Mouse (Mus musculus): Measurements from ENCODE around the gene Tmod2. TPM values are rescaled to one million over a fixed set of nuclear protein-coding genes. Genes with fewer than 3 reads are reported as not detected.
A peak's percentile ranks its signal among the peaks of the same experiment; 100 is the strongest.

The Tmod2 gene
- polyA plus RNA-seq, 1 experiment from 2014 or later, result 34.3 TPM

GRCm38 (mm10) chr9:75560353-75560752, 50.8 kb downstream of the Tmod2 start:
- Histone ChIP-seq H3K4me1 (peaks cover 20% of the 10 kb centered on the region), H3K27ac (replicated peaks) (no peak overlapping the region), H3K4me3 (no peak overlapping the region), H3K9me3 (no peaks in the 10 kb centered on the region), H3K36me3 (replicated peaks) (no peaks in the 10 kb centered on the region), H3K27me3 (replicated peaks; ENCODE audit: low read depth, poor library complexity, severe bottlenecking) (no peaks in the 10 kb centered on the region)
- no peak for DNase-seq (ENCODE audit: low spot score)

DNA sequence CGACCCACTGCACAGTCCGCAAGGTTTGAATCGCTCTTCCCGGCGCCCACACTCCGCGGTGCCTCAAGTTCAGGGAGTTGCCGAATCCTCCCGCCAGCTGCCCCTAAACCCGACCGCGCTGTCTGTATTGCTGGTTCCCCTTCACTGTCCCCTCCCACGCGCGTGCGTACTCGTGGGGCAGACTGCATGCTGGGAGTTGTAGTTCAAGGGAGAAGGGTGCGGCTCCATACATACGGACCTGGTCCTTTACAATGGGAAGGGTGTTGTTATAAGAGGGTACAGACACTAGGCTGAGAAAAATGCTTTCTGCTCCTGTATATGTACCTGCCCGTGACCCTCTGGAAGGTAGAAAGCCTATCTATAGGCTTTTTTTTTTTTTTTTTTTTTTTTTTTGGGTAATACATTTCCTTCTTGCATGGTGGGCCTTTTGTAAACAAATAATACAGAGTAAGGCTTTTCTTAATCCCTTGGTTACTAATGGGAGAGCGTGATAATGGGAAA, 51.6 kb downstream of the Tmod2 start, which contains the start of gene Tmod3:
TSS of gene Tmod3 (minus strand) at position 146 of the 501 bp plus-strand sequence.
- no peaks in the 10 kb centered on the region for H3K27me3 ChIP-seq (replicated peaks; ENCODE audit: low read depth, poor library complexity, severe bottlenecking)
- no peaks in the 10 kb centered on the region for H3K36me3 ChIP-seq (replicated peaks)
- 3% methylated on average over 21 of the region's 21 CpGs for WGBS
- H3K27ac ChIP-seq (replicated peaks), result peak within 1 kb of the TSS; percentile 87
- H3K4me3 ChIP-seq, result peak within 1 kb of the TSS; percentile 94
- no peaks in the 10 kb centered on the region for H3K9me3 ChIP-seq
- peak; percentile 94 for DNase-seq (ENCODE audit: low spot score)
- H3K4me1 ChIP-seq, result peaks cover 20% of the 10 kb centered on the region

GRCm38 (mm10) chr9:75558812-75559511, 52.2 kb downstream of the Tmod2 start:
- H3K4me1 ChIP-seq, result peaks cover 21% of the 10 kb centered on the region
- no peaks in the 10 kb centered on the region for H3K36me3 ChIP-seq (replicated peaks)
- peak overlapping the region; percentile 87 for H3K27ac ChIP-seq (replicated peaks)
- no peaks in the 10 kb centered on the region for H3K27me3 ChIP-seq (replicated peaks; ENCODE audit: low read depth, poor library complexity, severe bottlenecking)
- DNase-seq (ENCODE audit: low spot score), result no peak
- H3K9me3 ChIP-seq, result no peaks in the 10 kb centered on the region
- WGBS, result under 1% methylated on average over 47 of the region's 47 CpGs
- peak overlapping the region; percentile 94 for H3K4me3 ChIP-seq

- no peaks in the 10 kb centered on the region for H3K27me3 ChIP-seq (replicated peaks; ENCODE audit: low read depth, poor library complexity, severe bottlenecking)
- peaks cover 27% of the 10 kb centered on the region for H3K4me1 ChIP-seq
- no peak for DNase-seq (ENCODE audit: low spot score)
- H3K4me3 ChIP-seq, result peak overlapping the region; percentile 94
- no peaks in the 10 kb centered on the region for H3K9me3 ChIP-seq
- 24% methylated on average over 3 of the region's 3 CpGs for WGBS
- no peaks in the 10 kb centered on the region for H3K36me3 ChIP-seq (replicated peaks)
- H3K27ac ChIP-seq (replicated peaks), result peak overlapping the region; percentile 87; the same call in 1 of the 2 replicates
Observed at GRCm38 (mm10) chr9:75558360-75558759, 52.8 kb downstream of the Tmod2 start.

DNA sequence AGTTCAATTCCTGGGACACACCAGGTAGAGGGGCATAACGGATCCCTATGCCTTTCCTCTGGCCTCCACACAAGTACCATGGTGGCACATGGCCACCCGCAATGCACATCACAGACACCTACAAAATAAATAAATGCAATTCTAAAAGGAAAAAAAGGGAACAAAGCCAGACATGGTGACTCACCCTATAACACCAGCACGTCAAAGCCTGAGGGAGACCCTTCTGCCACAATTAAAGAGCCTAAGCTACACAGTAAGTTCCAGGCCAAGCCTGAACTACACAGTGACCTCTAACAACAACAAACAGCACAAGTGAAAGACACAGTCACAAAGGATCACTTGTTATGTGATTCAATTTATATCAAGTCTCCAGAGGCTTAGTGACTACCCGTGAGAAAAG, 57.4 kb downstream of the Tmod2 start:
- peaks cover 39% of the 10 kb centered on the region for H3K4me1 ChIP-seq
- 70% methylated on average over 4 of the region's 4 CpGs for WGBS
- H3K27ac ChIP-seq (replicated peaks), result no peak overlapping the region
- no peaks in the 10 kb centered on the region for H3K27me3 ChIP-seq (replicated peaks; ENCODE audit: low read depth, poor library complexity, severe bottlenecking)
- H3K9me3 ChIP-seq, result 0 out of 2 replicates have a peak, but pooled peaks cover 6% of the 10 kb centered on the region
- H3K4me3 ChIP-seq, result no peak overlapping the region
- H3K36me3 ChIP-seq (replicated peaks), result no peaks in the 10 kb centered on the region; the same call in 1 of the 2 replicates
- no peak for DNase-seq (ENCODE audit: low spot score)

- Histone ChIP-seq H3K27me3 (replicated peaks; ENCODE audit: low read depth, poor library complexity, severe bottlenecking) (no peaks in the 10 kb centered on the region), H3K4me3 (no peak overlapping the region), H3K27ac (replicated peaks) (no peak overlapping the region), H3K4me1 (peaks cover 24% of the 10 kb centered on the region), H3K36me3 (replicated peaks) (no peaks in the 10 kb centered on the region; the same call in 1 of the 2 replicates), H3K9me3 (0 out of 2 replicates have a peak, but pooled peaks cover 6% of the 10 kb centered on the region)
- DNase-seq (ENCODE audit: low spot score), result no peak
- 54% methylated on average over 5 of the region's 5 CpGs for WGBS
Observed at GRCm38 (mm10) chr9:75551342-75551741, 59.8 kb downstream of the Tmod2 start.

DNA sequence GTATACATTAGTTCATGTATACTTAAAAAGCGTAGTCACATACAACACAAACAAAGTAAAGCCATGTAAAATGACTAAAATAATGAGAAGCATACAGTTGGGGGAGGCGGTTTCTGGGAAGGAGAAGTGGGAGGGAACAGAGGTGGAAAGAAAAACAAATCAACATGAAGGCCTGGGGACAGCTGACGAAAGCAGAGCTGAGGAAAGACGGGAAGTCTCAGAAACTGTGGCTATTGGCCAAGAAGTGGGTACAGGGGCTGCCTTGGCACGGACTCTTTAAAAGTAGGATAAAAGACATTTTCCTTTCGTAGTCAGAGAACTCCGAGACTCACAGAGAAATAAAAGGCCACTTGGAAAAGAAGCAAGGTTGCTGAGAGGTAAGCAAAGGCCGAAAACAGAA, 62.1 kb downstream of the Tmod2 start:
- Histone ChIP-seq H3K4me1 (peaks cover 24% of the 10 kb centered on the region), H3K36me3 (replicated peaks) (no peaks in the 10 kb centered on the region; the same call in 1 of the 2 replicates), H3K27ac (replicated peaks) (no peak overlapping the region), H3K27me3 (replicated peaks; ENCODE audit: low read depth, poor library complexity, severe bottlenecking) (no peaks in the 10 kb centered on the region), H3K4me3 (no peak overlapping the region), H3K9me3 (0 out of 2 replicates have a peak, but pooled peaks cover 6% of the 10 kb centered on the region)
- WGBS, result 77% methylated on average over 8 of the region's 8 CpGs
- no peak for DNase-seq (ENCODE audit: low spot score)

- H3K4me3 ChIP-seq, result no peak overlapping the region
- H3K27ac ChIP-seq (replicated peaks), result no peak overlapping the region
- peaks cover 17% of the 10 kb centered on the region for H3K4me1 ChIP-seq
- 81% methylated on average over 12 of the region's 12 CpGs for WGBS
- no peaks in the 10 kb centered on the region for H3K27me3 ChIP-seq (replicated peaks; ENCODE audit: low read depth, poor library complexity, severe bottlenecking)
- no peaks in the 10 kb centered on the region; the same call in 1 of the 2 replicates for H3K36me3 ChIP-seq (replicated peaks)
- H3K9me3 ChIP-seq, result 0 out of 2 replicates have a peak, but pooled peaks cover 6% of the 10 kb centered on the region
- no peak for DNase-seq (ENCODE audit: low spot score)
Observed at GRCm38 (mm10) chr9:75546885-75547553, 64.1 kb downstream of the Tmod2 start.

DNA sequence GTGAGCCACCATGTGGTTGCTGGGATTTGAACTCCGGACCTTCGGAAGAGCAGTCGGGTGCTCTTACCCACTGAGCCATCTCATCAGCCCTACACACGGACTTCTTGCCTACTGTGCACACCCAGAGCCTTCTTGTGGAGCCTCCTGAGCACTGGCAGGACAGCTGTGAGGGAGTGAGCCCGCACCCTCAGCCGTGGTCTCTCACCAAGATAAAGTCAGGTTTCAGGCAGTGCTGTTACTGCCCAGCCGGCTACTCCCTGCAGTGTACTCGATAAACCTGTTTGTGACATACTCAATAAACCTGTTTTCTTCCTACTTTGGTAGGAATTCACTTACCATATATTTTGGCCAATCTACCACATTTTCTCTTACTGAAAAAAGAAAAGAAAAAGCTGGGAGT, 65.6 kb downstream of the Tmod2 start:
- peaks cover 18% of the 10 kb centered on the region for H3K4me1 ChIP-seq
- 85% methylated on average over 8 of the region's 8 CpGs for WGBS
- H3K9me3 ChIP-seq, result 0 out of 2 replicates have a peak, but pooled peaks cover 3% of the 10 kb centered on the region
- H3K4me3 ChIP-seq, result no peak overlapping the region
- DNase-seq (ENCODE audit: low spot score), result no peak
- no peaks in the 10 kb centered on the region for H3K27me3 ChIP-seq (replicated peaks; ENCODE audit: low read depth, poor library complexity, severe bottlenecking)
- H3K27ac ChIP-seq (replicated peaks), result no peak overlapping the region
- H3K36me3 ChIP-seq (replicated peaks), result no peaks in the 10 kb centered on the region; the same call in 1 of the 2 replicates

GRCm38 (mm10) chr9:75541497-75541896, 69.6 kb downstream of the Tmod2 start:
- Histone ChIP-seq H3K27ac (replicated peaks) (no peak overlapping the region), H3K4me3 (no peak overlapping the region), H3K4me1 (peaks cover 18% of the 10 kb centered on the region), H3K27me3 (replicated peaks; ENCODE audit: low read depth, poor library complexity, severe bottlenecking) (no peaks in the 10 kb centered on the region), H3K9me3 (no peaks in the 10 kb centered on the region), H3K36me3 (replicated peaks) (no peaks in the 10 kb centered on the region)
- 26% methylated on average over 5 of the region's 5 CpGs for WGBS
- DNase-seq (ENCODE audit: low spot score), result peak; percentile 17

- Histone ChIP-seq H3K27me3 (replicated peaks; ENCODE audit: low read depth, poor library complexity, severe bottlenecking) (no peaks in the 10 kb centered on the region), H3K27ac (replicated peaks) (no peak overlapping the region), H3K9me3 (no peaks in the 10 kb centered on the region), H3K36me3 (replicated peaks) (peaks cover 17% of the 10 kb centered on the region), H3K4me1 (peaks cover 5% of the 10 kb centered on the region), H3K4me3 (no peak overlapping the region)
- 94% methylated on average over 1 of the region's 1 CpGs for WGBS
- DNase-seq (ENCODE audit: low spot score), result no peak
Observed at GRCm38 (mm10) chr9:75536422-75536821, 74.7 kb downstream of the Tmod2 start.

DNA sequence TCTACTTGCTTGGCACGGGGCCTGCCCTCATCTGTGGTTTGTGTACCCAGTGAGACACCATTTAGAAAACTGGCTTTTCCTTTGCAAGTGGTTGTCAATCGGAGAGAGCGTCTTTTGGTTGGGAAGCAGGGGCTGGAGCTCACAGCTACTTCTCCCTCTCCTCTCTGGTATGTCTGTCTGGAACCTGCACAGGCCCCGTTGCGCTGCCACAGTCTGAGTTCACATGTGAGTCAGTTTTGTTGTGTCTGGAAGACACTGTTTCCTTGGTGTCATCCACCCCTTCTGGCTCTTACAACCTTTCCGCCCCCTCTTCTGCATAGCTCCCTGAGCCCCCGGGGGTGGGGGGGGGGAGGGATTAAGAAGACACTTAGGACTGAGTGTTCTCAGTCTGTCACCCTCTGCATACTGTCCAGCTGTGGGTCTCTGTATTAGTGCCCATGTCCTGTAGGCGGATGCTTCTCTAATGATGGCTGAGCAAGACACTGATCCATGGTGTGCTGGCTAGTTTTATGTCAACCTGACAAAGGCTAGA, 76.6 kb downstream of the Tmod2 start:
- 93% methylated on average over 8 of the region's 8 CpGs for WGBS
- no peak overlapping the region for H3K27ac ChIP-seq (replicated peaks)

More for the DNA sequence above, 76.6 kb downstream of the Tmod2 start:
- H3K4me3 ChIP-seq, result no peak overlapping the region
- H3K36me3 ChIP-seq (replicated peaks), result peaks cover 29% of the 10 kb centered on the region
- no peaks in the 10 kb centered on the region for H3K27me3 ChIP-seq (replicated peaks; ENCODE audit: low read depth, poor library complexity, severe bottlenecking)
- no peak for DNase-seq (ENCODE audit: low spot score)
- H3K4me1 ChIP-seq, result no peaks in the 10 kb centered on the region
- H3K9me3 ChIP-seq, result no peaks in the 10 kb centered on the region
